Mouse (Mus musculus): ENCODE measurements around the gene Inhbe.

DNA sequence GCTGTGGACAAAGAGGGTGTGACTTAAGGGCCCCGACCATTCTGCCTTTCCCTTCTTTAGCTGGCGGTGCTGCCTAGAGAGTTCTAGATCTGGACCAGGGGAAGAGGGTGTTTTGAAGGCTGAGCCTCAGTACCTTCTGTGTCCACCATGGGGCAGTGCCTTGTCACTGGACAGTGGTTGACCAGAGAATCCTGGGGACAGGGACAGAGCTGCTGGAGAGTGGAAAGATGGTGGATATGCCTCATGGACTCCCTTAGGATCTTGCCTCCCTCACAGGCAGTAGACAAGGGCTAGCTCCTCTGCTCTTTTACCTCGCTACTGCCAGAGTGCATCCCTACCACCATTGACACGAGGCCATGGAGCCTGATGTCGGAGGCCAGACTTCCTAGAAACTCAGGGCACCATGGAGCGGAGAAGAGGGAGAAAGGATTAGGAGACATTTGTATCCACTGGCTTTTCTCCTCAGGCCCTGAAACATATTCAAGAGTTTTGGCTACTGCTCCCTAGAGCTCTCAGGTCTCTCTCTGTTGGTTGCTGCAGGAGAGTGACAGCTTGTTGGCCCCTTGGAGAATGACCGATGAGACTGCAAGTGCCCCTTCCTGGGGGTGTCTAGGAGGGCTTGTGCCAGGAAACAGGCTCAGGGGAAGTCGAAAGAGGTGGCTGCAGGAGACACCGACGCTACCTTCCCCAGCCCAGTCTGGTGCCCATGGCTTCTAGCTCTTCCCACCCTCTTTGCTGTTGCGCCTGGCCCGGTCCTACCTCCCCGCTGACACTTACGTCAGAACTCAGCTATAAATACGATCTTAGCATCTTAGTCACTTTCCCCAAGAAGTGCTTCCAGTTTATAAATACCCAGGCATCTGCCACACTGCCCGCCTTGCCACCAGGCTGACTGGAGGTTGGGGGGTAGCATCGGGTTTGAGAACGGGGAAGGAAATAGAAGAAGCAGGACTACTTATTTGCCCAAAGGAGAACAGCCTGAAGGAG is at the start of gene Inhbe:
- peak; percentile 61 for TF ChIP-seq CTCF (IDR thresholded peaks at IDR 0.05; ENCODE audit: low read depth)
- TF ChIP-seq EP300 (IDR thresholded peaks at IDR 0.05; ENCODE audit: low read depth), result no peak

Data from heart, postnatal 0 days (tissue).